Mouse (Mus musculus): Measurements from ENCODE around the gene Dock3.

The Dock3 gene

DNA sequence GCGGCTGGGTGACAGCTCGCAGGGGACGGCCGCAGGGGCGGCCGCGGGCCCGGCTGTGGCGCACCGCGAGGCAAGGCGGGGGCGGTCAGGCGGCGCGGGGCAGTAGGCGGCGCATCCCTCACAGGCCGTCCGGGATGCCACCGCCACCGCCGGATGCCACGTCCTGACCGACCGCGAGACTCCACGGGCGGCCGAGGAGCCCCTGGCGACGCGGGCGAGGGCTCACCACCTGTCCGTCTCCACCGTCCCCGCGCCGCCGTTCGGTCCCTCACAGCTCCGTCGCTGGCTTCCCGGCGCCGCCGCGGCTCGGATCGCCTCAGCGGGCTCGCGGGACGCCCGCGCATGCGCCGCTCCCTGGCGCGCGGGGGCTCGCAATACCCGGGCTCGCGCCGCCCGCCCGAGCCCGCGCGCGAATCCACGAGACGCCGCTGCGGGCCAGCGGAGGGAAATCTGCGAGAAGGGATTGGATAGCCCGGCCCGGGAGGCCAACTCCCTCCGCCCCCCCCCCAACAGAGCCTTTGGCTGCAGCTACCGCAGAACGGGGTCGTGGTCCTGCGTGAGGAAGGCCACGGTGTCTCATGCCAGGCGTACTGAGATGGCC lies at the start of gene Dock3:
TSS of gene Dock3 (minus strand) at position 371 of the 601 bp plus-strand sequence.
- DNase-seq, result peak; percentile 91

DNA sequence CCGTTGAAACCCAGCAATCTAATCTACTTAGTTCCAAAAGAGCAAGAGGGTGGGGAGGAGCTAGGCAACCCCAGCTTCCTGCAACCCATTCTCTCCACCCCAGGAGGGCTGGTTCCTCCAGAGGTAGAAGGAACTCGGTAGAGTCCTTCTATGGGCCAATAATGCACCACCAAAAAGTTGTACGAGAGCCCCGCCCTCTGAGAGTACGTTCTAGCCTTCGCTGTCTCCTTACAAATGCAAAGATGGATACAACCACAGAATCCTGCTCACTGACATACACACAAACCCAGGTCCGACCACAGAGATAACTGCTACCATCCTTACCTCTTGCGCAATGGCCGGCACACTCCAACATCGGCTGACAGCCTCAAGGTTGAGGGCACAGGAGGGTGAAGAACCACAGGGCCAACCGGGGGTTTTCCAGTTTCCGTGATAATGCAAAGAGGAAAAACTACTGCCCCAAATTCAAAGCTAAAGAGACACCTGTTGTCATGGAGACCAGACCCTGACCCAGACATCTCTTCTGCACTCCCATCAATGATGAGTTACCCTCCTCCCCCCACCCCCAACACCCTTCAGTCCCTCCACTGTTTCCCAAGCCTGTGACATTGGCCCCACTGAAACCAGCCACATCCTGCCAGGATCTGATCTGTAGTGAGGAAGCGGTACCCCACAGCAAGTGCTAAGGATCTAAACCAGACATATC lies 48.8 kb upstream of the Dock3 start:
- no peak for DNase-seq

DNA sequence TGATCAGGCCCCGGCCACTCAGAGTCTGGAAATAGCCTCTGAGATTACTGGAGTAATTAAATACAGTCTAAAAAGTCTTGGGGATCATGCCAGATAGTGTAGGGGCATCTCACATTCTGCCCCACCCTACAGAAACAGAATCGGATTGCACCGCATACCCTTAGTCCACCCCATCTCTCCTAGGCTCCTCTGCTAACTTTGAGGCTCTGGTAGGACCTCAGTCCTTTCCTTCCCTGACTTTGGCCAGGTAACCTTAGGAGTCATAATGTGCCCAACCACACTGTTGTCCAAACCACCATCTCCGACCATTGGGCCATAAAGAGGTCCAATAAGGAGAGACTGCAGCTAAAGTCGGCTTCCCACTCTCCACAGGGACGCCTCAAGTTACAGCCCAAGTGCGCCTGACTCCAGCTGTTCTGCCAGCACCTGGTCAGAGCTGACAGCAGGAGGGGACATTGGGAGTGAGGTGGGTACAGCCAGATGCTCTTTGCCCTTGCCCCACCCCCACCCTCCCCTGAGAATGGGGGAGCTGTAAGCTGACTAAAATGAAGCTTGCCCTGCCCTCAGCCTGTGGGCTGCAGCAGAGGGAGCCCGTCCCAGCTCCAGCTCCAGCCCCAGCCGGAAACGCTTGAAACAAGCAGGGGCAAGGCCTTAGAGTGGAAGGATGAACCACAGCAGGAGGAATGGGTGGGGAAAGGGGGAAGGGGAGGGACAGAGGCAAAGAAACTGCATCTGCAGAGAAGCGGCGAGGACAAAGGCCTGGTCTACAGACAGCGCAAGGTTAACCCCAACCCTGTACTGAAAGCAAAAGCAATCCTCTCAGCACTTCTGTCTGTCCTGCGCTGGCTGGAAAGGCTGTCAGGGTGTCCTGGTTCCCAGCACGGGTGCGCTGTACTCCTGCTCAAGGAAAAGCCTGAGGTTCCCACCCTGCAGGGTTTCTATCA lies 47.9 kb upstream of the Dock3 start:
- peak; percentile 62 for DNase-seq

DNA sequence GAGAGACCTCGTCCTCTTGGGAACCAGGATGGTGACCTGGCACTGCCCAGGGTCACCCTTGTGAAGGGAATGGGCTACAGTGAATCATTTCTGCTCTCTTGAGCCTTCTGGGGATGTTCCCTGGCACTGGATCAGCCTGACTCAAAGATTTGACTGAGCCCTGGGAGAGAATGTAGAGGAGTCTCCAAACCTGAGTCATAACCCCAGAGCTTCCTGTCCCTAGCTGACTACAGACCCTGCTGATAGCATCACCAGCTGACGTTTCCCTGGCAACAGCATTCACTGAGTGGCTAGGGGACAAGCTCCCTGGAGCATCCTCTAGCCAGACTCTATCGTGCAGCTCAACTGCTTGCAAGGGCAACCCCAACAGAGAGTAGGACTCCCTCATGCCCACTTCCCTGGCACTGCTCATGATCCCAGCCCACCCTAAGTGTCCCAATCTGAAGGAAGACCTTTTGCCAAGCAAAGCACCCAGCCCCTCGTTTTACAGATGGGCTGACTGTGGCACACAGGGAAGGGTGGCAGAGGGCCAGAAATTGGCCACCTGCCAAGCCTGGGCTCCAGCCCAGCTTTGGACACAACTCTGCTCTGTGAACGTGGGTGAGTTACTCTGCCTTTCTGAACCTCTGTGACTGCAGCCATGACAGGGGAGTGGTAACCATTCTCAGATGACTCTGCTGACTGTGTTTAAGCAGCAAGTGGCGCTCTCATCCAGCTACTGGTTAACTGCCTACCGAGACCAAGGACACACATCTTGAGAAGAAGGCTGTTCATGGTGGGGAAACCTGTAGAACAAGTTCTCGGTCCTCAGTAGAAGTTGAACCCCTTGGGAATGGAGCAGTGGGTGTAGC lies 47.0 kb upstream of the Dock3 start:
- no peak for DNase-seq

DNA sequence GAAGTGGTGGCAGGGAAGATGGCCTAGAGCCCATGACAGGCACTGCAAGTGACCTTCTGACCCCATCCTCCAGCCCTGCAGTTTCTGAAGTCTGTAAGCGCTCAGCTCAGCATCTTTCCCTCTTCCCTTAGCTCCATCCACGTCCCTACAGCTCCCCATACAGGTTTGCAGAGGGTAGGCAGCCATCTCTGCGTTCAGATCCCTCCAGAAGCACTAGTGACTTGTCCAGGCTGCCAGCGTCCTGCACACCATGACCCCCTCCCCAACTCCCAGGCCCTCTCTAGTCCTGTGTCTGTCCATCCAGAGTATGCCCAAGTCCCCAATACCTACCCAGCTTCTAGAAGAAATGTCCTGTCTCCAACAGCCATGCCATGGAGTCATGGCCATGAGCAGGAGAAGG lies 46.4 kb upstream of the Dock3 start:
- no peak for DNase-seq

DNA sequence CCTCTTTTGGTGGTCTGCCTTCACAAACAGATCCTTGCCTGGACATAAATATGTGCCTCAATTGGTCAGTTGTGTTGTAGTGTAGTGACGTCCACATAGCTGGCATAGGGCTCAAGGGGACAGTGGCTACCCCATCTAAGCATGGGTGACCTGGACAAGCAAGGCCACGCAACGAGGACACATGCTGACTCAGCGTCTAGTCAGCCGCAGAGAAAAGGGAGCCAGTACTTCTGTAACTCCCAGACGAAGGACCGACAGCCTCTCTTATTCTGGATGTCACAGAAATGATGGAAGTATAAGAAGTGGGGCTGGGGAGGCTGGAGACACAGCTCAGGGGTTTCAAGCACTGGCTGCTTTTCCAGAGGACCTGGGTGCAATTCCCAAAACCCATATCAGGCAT lies 45.9 kb upstream of the Dock3 start:
- DNase-seq, result no peak

DNA sequence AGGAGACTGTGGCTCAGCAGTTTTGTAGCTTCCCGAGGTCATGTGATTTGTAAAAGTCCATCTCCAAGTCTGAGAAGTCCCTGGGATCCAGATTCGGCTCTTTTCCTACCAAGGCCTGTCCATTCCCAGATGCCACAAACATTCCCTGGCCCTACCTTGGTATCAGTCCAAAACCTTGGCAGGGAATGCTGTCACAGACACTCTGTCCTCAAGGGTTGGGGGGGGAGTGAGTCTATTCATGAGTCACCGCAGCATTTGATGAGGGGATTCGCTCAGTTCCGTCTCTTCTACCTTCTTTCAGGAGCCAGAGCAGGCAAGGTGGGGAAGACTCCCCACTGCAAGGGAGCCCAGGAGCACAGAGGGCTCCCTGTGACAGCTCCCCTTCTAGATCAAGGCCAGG lies 44.0 kb upstream of the Dock3 start:
- no peak for DNase-seq

DNA sequence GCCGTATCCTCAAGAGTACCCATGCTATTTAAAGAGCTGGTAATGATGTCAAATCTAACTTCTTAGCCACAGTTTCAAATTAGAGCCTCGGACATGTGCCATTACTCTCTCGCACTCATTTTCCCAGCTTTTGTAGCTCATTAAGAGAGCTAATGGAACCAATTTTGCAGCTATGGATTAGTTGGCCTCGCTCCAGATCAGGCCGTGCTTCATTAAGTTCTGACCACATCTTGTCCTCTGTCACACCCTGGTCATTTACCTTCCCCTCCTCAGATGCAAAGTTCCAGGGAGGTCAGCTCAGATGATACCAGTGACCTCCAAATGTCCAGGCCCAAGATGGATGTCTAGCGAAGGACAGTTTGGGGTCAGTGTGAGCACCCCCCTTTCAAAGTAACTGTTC lies 43.0 kb upstream of the Dock3 start:
- DNase-seq, result no peak

DNA sequence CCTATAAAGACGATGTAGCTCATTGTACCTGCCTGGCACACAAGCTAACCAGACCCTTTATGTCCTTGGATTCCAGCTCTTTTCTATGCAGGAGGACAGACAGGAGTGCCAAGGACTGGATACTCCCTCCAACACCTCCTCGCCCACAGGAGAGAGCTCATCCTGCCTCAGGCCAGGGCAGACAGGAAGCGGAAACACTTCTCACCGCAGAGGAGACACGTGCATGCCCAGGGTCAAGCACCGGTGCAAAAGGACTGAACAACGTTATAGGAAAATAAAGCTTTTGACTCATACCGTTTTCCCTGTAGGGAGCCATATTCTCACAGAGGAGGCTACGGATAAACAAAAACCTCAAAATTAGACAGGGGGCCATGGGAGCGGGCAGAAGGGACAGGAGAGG lies 41.5 kb upstream of the Dock3 start:
- no peak for DNase-seq

DNA sequence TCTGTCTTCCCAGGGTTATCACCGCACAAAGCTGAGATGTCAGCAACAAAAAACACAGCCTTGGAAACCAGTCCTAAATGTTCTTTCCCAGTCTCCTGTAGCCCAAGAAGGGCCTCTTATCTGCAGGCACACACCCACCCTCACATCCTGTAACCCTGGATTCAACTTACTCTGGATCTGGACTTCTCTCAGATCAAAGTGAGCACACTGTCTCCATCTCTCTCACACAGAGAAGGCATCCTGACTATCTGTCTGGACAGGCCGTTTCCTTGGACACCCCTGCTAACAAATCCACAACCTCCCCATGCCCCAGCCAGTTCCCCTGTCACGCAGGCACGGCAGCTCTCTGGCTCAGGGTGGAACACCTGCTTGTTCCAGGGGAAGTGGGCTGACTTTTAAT lies 40.6 kb upstream of the Dock3 start:
- no peak for DNase-seq

DNA sequence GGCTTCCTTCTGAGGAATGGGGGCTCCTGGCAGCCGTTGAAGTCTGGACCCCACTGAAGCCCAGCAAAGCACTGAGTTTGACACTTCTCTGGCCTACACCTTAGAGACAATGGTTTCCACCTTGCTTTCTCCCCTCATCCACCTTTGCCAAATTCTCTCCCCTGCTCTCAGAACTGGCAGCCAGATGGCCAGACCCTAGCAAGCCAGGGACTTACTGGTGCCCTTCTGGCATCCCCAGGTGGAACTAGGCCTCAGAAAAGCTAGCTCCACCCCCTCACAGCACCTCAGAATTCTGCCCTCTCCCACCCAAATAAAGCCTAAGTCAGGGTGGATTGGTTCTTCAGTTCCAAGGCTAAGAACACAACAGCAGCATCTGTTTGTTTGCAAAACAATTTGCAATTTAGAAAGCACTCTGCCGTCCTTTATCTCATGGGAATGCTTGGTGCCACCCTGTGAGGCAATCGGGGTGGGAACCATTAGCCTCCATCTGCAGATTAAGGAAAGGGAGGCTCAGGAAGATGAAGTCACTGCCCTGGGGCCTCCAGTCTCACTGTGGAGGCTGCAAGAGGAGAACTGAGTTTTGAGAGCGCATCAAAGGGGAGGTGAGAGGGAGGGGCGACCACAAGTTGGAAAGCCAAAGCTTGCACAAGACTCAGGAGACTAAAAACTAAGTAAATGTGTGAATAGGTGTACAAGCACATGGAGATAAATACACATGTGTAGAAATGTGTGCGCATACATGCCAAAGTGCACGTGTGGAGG lies 39.6 kb upstream of the Dock3 start:
- no peak for DNase-seq

DNA sequence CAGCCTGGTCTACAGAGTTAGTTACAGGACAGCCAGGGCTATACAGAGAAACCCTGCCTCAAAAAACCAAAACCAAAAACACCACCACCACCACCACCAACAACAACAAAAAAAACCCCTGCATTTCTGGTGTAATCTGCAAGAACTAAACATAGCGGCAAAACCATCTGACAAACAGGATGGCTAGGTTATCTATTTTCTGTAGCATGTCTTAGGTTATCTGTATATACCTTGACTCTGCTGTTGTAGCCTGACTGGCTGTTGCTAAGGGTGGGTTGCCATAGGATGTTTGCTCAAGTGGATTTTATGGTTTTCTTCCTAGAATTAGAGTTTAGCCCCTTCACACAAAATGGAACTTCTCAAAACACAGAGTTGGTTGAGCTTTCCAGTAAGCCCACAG lies 38.1 kb upstream of the Dock3 start:
- no peak for DNase-seq

DNA sequence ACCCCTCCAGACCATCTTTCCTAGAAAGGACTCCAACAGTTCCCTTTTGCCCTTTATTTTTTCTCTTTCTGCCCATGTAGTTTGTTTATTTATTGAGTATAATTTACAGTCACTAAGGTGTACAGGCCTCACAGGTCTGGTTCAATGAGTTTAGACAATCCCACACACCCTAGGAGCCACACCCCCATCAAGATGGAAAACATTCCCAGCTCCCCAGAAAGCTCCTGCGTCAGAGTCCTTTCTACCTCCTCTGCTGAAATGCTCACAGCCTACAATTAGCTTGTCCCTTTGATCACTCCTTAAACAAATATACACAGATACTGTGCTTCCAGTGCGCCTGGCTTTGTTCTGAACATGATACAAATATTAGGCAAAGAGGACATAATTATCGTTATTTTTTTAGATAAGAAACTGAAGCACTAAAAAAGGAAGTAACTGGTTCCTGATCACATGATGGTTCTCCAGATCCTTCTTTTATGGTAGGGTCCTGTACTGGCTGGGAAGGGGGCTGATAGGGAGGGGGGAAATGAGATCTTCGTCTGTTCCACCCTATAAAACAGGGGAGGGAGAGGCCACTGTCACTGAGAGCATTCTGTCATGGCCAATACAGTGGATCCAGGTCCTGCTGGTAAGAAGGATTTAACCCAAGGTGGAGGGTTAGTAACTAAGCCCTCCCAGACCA lies 36.2 kb upstream of the Dock3 start:
- DNase-seq, result no peak

DNA sequence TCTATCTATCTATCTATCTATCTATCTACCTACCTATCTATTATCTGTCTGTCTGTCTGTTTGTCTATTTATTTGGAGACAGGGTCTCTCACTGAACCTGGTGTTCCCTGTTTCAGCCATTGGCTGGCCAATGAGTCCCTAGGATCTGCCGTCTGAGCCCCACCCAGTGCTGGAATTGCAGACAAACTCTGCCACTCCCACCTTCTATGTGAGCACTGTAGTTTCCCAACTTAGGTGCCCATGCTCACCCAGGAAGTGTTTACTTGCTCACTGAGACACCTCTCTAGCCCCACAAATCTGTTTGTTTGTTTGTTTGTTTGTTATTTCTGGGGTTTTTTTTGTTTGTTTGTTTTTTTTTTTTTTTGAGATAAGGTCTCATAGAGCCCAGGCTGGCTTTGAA lies 35.3 kb upstream of the Dock3 start:
- no peak for DNase-seq

DNA sequence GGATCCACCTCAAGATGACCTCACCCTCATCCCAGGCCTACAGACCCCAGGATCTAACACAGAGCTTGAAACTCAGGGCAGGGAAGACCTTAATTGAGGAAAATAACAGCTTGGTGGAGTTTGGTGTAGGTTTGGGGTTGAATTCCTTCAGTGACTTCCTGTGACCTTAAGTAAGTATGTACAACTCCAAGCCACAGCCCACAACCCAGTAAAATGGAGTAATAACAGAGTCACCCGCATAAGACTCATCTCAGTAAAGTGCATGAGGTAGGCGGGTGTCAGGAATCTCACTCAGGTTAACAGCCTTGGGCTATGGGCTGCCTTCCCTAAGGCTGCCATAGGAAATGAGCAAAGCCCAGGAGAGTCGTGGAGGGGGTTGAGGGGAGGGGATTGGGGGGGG lies 33.0 kb upstream of the Dock3 start:
- DNase-seq, result no peak

DNA sequence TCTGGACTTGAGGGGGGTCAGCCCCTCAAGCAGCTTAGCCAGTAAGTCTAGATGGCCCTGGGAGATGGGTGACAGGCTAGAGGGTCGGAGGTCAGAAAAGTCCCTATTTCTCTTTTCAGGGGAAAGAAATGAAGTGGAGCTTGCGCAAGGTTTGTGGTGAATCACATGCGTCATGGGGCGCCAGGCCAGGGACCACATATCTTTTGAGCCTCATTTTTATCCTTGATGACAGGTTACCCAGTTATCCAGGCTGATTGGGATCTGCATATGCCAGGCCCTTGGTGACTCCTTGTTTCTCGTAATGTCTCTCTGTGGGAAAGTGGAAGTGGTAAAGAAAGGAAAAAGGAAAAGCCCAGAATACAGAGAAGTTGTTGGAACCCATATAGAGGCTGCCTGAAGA lies 32.2 kb upstream of the Dock3 start:
- DNase-seq, result no peak

DNA sequence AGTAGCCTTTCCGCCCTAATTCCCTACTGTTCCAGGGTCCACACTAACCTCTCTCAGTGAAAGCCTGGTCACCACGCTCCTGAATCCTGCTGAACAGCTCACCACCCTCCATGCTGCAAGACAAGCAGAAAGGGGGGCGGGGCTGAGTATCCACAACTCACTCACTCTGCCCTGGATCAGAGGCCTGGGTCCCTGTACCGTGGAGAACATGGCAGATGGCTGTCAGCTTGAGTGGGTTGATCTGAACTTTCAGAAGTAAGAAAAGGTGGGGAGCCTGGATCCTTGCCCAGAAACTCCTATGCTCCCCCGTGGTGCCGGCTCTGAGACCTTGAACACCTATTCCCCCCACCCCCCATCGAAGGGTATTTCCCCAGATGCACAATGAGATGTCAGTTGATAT lies 30.7 kb upstream of the Dock3 start:
- no peak for DNase-seq

DNA sequence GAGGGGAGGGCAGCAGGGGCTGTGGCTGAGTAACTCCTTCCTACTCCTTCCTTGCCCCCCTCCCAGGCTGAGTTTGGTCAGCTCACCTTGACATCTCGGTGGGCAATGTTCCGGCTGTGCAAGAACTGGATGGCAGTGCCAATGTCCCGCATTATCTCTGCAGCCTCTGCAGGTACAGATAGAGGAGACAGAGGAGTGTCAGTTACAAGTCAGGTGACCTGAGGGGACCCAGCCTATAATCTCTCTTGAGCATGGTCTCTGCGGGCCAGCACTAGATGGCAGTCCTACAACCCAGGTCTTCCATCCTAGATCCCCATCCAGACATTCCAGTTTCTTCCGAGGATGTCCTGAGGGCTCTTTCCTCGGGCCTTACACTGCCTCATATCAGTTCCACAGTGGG lies 30.1 kb upstream of the Dock3 start:
- DNase-seq, result no peak

DNA sequence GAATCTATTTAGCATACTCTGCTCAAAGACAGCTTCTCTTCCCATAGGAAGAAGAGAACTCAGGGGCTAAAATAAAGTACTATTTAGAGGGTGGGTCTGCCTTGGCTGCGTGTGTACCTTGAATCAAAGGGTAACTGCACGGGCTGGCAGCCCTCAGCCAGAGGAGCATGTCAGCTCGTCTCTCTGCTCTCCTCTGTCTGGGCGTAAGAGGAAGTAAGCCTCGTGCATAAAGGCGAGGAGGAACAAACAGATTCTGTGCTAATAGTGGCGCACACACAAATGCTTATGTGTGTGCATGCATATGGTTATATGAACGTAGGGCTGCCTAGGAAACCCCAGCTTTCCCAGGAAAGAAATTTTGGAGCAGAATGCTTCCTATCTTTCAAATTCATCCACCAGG lies 29.1 kb upstream of the Dock3 start:
- DNase-seq, result no peak

DNA sequence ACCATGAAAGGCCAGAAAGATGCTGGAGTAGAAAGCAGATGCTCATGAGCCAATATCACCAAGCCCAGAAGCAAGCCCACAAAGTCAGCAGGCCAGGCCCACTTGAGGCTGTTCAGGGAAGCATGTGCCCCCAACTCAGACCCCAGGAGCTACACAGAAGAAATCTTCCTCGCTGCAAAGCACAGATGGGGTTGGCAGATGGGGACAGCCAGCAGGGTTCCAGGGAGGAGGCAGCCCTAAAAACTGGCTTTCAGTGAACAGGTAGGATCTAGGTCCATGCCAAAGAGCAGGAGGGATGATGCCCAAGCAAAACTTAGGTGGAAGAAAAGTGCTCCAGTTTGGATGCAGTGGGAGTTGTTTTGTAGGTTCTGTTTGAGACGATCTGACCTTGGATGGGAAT lies 28.7 kb upstream of the Dock3 start:
- DNase-seq, result no peak

DNA sequence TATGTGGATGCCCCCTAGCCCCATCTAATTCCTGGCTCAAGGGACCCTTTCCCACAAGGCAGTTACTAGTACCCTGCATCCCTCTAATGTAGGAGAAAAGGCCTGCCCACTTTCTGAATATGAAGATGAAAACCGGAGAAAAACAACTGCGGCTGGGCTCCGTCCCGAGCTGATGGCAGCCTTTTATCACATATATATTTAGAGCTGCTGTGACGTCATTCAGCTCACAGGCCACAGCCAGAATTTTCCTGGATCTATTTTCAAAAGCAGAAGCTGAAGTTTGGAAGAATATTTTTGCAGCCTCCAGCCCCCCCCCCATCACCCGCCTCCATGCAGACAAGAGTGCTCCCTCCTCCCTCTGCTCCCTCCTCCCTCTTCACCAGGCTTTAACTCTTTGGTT lies 27.9 kb upstream of the Dock3 start:
- DNase-seq, result no peak

DNA sequence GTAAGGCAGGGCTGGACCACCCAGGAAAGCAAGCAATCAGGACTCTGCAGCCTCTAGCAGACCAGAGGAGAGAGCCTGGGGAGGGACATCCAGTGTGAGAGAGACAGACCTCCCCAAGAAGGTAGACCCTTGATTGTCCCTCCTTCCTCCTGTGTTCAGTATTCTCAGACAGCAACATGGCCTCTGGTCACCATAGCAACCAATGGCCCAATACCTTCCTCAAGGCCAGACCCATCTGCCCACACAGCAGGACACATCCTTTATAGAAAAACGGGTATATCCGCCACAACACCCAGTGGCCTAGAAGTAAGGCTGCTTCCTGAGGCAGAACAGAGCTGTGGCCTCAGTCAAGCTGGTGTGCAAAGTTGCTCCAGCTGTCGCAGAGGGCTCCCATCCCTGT lies 23.9 kb upstream of the Dock3 start:
- DNase-seq, result peak; percentile 49

Measured in embryo, embryonic 11 days (tissue).